Mouse (Mus musculus) heart, postnatal 36 days (tissue): ENCODE measurements around the gene Nrxn3. TPM values are rescaled to one million over a fixed set of nuclear protein-coding genes. Genes with fewer than 3 reads are reported as not detected.

Experiments used
- DNase-seq, 2 experiments: peaks; one replicate each; pipeline ENCODE4 v3.0.0; 2021 to 2022
- intact Hi-C: fragments of 180-260 bp; cut with DNase I; formaldehyde crosslinking; loops from one replicate; pipeline ENCODE4 v1.15.1; 2025
- total RNA-seq, 2 experiments: library from RNA; stranded (reverse); gene quantifications; 2 replicates each; pipeline ENCODE4 v1.2.3; 2021

Nrxn3 gene
- total RNA-seq, 2 experiments from 2014 or later: 0.08 to 0.19 TPM

DNA sequence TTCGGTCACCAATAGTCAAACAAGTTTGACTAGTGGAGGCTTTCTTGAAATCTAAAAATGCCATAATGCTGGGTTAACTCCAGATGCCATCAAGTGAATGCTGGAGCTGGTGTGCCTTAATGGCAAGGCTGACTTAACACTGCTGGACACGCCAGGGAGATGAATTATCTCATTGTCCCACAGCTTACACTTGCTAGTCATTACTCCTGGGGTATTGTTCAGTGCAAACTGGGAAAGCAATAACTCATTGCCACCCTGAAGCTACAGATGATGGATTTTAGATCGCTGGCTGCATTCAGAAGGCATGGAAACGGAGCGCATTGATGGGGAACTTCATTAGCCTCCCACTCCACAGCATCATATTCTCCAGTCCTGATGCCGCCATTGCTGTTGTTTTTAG is 1263.5 kb downstream of the Nrxn3 start:
- intact Hi-C loops: no loop called here
- DNase-seq: no peak

DNA sequence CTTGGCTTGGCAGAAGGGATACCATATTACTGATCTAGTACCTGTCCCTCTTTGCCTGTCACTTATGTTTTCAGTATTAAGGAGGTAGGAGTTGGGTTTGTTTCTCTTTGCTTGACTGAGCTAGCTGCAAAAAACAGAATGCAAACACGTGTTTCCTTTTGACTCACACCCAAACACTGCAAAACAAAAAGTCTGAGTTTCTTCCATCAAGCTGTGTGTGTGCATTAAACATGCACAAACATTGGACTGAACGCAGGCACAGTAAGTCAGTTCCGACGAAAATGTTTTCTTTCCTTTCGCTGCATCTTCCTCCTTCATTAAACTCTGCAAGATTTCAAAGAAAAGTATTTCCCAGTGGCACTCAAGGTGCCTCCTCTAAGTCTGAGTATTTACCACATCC is 1270.6 kb downstream of the Nrxn3 start:
- intact Hi-C loops: no loop called here
- DNase-seq: no peak

DNA sequence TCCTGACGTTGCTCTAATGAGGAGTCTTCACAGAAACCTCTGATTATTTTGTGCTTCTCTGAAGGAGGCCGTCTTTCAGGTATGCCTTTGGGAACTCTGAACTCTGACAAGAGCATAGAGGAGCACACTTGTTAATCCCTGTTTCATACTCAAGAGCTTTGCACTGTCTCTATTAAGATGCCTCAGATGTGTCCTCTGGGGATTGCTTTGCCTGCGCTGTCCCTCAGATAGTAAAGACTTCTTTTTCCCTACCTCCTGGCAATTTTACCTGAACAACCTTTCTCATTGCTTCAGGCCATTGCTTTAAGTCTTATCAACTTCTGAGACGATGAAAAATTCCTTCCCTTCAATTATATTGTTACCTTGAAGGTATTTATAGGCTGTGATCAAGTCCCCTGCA is 1272.7 kb downstream of the Nrxn3 start:
- intact Hi-C loops: no loop called here
- no peak for DNase-seq

DNA sequence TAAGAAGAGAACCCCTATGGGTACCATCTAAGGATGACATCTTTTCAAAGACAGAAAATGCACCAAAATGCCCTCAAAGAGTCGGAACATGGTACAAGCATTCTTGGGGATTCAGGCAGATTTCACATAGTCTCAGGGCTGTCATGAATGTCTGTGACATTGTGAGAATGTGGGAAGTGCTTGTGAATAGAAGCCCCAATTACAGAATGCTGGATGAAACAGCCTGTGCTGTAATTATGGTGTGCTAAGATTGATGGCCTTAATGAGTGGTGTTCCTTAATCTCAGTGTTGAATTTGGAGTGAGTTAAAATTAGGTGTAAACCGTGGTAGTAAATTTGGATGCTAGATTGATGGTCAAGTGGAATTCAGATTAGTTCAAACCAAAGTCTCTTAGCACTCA is 1287.6 kb downstream of the Nrxn3 start:
- DNase-seq: no peak
- intact Hi-C loops: no loop called here

DNA sequence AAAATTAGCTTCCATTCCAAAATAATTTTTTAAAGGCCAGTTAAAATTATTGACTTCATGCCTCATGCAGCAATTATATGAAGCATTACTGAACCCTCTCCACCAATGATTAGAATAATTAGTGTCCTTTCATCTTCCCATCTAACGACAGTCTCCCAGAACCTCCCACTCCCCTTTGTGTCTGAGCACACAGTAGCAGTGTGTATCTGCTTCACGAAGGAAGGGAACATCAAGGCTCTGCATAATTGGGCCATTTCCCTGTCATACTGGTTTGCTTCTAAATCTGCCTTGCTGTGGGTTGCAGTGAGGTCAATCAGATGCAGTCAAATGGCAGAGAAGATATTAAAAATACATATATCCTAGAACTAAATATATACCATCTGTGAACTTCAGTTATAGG is 1291.3 kb downstream of the Nrxn3 start:
- intact Hi-C loops: no loop called here
- no peak for DNase-seq

DNA sequence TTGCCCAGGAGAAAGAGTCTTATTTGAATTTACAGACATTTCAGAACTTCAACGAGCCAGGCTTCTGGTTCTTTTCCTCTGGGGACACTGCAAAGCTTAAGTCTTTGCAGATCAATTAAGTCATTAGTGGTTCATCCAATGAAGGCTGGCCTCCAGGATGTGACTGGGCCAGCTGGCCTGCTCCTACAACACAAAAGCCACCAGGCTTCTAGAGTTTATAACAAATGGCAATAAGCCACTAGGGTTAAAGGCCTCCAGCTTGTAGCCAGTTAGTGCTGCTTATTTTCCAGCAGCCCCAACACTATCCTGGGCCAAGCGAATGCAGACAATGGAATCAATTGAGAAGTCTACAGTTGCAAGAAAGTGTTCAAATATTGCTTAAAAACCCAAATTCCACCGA is 1304.3 kb downstream of the Nrxn3 start:
- DNase-seq: peak in 1 of 2 experiments; percentile 2
- intact Hi-C loops: no loop called here

DNA sequence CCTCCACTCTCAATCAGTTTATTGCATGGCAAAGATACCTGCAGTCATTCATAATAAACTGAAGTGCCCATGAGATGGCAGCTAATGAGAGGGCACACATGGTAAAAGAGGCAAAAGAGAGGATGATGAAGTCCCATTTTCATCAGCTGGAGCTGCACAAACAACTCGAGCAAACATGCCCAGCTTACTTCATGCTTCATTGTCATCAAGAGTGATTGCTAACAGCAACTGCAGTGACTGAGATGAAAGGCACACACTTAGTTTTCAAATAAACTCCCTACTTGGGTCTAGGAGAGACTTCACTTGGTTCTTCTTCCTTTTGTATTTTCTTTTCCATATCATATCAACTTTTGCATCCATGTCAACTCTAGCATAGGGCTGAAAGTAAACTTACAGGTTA is 1318.4 kb downstream of the Nrxn3 start:
- intact Hi-C loops: no loop called here

DNA sequence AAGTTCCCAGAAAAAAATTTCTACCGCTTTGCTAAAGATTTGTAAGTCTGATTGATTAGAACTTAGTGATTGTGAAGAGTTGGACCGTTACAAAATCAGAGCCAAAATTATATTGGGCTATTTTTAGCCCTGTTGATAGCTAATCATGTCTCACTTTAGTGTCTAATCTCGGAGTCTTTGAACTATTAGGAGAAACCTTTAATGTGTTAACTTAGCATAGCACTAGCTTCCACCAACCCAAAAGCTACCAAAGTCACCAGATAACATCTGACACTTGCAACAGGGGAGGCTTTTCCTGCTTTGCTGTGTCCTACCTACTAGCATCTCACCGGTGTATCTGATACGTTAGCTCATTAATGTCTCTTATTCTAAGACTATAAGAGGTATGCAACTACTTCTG is 1333.6 kb downstream of the Nrxn3 start:
- intact Hi-C loops: no loop called here
- DNase-seq: no peak

More for the DNA sequence above, 1318.4 kb downstream of the Nrxn3 start:
- no peak for DNase-seq

DNA sequence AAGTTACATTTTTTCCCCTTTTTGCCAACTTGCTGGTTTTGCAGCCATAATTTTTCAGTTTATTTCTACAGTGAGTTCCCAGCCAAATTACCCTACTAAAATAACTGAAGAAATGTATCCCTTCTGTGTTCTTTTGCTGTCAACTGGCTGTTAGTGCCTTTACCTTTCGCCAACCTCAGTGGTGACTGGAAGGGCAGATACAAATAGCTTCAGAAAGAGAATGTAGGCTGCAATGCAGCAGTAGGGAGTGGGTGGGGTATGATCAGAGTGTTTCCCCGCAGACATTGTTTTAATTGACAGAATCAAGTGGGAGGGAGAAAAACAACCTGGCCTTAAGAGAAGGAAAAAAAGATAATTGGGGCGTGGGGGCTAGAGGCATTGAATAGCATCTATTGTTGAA is 1337.1 kb downstream of the Nrxn3 start:
- intact Hi-C loops: no loop called here

DNA sequence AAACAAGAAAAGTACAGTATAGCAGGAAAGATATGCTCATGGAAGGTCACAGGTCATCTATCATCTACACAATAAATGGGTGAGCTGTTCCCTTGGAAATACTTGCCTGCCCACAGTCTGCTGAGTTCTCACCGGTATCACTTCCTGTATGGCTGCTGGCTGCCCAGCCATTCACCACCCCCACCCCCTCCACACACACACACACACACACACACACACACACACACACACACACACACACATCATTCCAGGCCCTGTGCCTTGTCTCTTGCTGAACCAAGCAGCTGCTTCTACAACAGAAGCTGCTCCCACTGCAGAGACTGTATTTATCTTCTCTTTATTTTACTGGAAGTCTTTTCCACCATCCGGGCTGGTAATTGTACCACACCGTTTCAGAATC is 1338.6 kb downstream of the Nrxn3 start:
- intact Hi-C loops: no loop called here
- no peak for DNase-seq

More for the DNA sequence above, 1337.1 kb downstream of the Nrxn3 start:
- no peak for DNase-seq

DNA sequence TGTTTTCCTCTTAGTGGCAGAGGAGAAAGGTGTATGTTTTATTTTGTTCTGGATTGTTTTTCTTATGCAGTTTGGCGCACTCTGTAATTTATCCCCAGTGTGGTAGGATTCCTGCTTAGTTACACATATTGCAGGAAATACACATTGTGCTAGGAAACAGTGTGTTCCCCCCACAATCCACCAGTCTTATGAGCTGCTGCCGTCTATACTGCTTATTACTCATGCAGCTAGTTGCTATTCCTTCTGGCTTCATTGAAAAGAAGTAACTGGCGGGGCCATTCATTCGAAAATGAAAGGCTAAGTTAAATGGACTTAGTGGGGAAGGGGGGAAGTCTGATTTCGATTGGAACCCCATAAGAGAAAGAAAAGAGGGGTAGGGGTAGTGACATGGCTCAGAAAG is 1339.5 kb downstream of the Nrxn3 start:
- DNase-seq: no peak
- intact Hi-C loops: no loop called here

DNA sequence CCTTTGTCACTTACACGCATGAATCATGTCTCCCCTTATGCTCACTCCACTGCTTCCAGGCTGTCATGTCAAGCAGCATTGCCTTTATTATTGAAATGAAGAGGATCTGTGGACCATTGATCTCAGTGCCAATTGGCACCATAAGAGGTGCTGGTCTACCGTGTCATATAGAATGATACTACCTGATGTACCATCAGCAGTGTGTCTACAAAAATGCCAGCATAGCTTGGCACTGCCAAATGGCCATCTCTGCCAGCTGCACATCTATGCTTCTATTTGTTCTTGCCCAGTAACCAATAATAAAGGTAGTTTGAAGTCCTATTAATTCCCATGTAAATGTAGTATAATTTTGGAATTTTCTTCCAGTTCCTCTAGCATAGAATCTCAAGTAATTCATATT is 1340.8 kb downstream of the Nrxn3 start:
- intact Hi-C loops: no loop called here
- DNase-seq: no peak

DNA sequence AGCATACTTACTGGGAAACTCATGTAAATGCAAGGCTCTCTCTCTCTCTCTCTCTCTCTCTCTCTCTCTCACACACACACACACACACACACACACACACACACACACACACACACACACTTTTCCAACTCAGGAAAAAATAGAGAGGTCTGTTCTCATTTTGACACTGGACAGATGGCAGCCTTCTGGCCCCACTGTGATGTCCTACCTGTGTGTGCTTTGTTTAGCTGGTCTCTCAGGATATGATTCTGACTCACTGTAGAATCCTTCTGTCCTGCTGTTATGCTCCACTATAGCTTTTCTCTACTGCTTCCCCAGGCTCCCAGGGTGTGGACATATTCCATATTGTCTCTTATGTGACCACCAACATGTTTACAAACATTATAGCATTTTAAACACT is 1363.2 kb downstream of the Nrxn3 start:
- intact Hi-C loops: no loop called here
- DNase-seq: no peak

DNA sequence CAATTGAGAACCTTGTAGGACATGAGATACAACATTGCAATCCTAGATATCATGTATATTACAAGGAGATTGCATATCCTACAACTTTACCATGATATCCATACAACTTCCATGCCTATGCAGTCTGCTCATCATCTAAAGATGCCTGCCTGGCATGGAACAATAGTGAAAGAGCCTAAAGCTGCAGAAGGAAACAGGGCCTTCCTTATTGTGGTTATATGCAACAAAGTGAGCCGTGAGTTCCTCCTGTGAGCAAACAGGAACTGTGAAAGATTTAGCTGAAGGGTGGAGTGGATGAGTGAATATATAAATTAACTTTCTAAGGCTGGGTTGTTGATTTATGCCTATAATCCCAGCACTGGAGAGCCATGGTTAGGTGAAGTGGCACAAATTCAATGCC is 1373.1 kb downstream of the Nrxn3 start:
- intact Hi-C loops: no loop called here
- no peak for DNase-seq

DNA sequence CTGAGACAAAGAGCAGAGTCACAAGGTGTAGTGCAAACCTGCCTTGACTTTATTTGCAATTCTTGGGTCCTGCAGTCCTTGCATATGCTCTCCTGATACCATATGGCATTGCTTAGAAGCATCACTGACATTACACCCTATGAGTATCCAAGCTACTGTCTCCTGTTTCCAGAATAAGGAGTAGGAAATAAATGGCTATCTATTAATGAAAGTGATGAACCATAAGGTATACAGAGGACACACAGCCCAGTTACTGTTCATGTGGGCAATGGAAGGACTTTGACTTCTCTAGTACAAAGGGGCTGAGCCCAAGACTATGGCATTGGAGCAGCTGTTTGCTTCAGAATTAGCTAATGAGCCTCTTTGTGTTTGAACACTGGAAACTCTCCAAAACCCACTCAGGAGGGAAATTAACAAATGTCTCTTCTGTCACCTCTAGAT is 1390.7 kb downstream of the Nrxn3 start:
- intact Hi-C loops: no loop called here
- DNase-seq: no peak

DNA sequence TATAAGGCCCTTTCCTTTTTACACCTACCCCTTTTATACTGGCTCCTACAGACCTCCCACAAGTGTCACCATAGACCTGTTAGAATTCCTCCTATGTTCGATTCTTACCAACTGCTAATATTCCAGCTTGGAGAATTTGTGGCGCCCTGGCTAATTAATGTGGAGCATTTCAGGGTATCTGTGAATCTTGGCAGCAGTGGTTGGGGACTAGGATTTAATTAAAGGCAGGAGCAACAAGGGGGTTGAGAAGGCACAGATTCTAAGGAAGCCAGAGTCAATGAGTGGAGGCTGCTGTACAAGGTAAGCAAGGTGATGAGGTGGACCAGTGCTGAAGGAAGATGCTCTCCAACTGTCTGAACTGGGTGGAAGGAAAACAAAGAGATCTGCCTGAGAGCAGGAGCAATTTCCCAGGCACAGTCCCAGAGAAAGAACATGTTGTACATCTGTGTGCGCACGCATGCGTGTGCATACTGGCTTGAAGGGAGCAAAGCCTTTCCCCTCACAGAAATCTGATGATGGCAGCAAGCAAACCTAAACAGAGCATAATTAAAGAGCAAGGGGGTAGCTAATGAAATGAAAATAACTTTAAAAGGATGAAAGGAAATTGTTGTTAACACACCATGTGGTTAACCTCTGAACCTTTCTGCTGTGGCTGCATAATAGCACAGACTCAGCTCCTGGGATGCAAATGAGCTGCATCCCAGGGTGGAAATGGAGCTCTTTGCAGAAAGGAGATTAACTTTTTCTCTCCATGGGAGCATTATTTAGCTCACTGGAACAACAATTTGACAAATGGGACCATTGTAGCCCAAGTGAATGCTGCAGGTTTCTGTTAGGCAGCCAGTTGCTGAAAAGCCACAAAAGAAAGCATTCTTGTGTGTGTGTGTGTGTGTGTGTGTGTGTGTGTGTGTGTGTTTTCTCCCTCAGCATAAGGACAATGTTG is 1409.5 kb downstream of the Nrxn3 start:
- intact Hi-C loops: no loop called here
- no peak for DNase-seq

DNA sequence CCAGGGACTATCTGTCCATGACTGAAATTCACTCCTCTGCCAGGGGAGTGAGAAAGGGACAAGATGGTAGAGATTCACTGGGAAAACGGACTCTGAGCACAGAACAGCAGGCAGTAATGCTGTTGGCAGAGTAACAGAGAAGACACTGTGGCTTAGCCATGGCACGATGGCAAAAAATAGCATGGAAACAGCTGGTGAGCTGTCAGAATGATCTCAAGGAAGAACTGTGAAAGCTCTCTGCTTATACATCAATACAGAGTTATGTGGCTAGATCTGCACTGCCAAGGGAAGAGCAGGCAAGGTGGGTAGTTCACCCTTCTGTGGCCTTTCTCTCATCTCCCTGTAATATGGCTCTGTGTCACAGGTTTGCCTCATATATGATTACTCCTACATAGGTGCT is 1419.3 kb downstream of the Nrxn3 start:
- no peak for DNase-seq
- intact Hi-C loops: no loop called here

DNA sequence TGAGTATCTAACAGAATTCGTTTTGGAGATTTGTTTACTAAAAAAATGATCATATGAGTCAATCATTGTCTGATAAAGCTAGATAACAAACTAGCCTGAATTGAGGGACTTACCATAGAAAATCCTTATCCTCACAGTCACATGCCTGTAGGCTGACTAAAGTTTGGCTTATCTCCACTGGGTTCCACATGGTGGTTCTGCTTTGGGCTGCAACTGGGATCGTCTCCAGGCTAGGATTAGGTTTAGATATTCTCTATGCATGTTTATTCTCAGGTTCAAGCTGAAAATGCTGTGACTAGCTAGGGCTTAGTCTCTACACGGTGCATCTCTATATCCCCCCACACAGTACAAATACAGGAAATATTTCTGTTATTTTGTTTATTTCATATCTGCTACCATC is 1421.6 kb downstream of the Nrxn3 start:
- intact Hi-C loops: no loop called here
- no peak for DNase-seq

DNA sequence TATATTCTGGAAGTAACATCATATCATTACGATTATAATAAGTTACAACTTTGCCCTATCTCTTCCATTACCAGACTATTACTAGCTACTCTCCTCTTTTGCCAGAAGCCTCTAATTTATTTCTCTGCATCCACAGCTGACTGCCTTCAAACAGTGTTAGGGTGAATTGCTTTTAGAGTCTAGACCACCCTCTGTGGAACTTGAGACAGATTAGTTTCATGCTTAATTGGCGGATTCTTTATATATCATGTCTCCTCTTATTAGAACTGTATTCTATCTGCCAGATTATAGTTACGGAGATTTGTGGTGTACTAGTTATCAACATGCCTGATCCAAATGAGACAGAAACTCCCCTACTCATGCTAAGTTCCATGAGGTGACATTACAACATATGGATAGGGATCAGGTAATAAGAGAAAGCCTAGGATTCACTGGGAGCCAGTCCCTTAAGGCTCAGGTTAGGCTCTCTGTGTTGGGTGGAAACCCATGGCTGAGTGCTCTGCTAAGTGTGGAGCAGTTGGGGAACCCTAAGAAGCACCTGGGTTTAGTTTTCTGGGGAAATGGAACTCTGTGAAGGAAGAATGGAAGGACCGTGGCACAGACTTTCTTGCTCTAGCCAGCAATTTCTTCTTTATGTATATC is 1435.6 kb downstream of the Nrxn3 start:
- no peak for DNase-seq
- intact Hi-C loops: no loop called here

DNA sequence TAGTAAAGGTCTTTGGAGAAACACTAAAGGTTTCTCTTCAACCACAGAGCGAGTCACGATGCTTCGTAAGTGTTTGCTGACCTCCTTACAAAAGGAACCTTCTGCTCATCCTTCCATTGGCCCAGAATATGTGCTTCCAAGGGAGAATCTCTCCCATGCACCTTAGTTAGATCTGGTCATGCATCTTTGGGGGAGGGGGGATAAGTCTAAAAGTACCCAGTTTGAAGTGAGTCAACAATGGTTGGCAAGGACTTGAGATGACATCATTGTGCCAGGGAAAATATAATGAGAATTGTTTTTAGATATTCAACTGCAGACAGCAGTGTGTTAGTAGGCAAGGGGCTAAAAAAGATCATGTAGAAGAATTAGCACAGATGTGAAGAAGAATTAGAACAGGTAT is 1437.2 kb downstream of the Nrxn3 start:
- DNase-seq: no peak
- intact Hi-C loops: no loop called here

DNA sequence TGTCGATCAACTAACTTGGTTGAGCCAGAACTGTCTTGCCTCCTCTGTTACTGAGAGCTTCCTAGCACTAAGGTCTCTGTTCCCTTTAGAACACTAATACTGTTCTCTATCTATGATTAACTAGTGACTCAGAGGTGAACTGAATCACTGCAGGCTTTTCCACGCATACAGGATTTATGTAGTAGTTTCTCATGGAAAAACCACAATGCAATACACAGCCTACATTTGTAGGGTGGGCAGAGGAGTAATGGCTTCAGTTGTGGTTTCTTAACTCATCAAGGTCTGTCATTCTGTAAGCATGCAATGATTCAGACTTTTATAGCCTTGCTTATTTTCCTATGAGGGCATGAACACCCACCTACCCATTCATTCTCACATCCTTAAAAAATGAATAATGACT is 1443.4 kb downstream of the Nrxn3 start:
- no peak for DNase-seq
- intact Hi-C loops: no loop called here

DNA sequence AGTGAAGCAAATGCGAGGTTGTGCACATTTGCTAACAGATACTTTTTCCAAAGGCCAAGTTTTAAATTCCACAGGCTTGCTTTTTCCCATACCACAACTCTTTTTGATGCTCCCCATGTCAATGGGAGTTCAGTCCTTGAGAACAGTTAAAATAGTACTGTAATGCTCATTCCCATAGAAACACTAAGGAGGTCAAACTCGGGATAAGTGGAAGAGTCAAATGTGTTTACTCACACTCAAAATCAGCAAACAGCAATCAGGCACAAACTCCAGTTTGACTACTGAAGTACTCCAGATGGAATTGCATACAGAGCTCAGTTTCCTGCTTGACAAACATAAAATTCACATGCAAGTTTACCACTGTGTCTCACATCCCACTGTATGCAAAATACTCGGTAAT is 1458.9 kb downstream of the Nrxn3 start:
- DNase-seq: no peak
- intact Hi-C loops: no loop called here
